Mouse (Mus musculus): ENCODE measurements around the gene Tspan9. TPM values are rescaled to one million over a fixed set of nuclear protein-coding genes. Genes with fewer than 3 reads are reported as not detected.

The Tspan9 gene
- polyA plus RNA-seq, 1 experiment from 2014 or later, result 134 TPM

DNA sequence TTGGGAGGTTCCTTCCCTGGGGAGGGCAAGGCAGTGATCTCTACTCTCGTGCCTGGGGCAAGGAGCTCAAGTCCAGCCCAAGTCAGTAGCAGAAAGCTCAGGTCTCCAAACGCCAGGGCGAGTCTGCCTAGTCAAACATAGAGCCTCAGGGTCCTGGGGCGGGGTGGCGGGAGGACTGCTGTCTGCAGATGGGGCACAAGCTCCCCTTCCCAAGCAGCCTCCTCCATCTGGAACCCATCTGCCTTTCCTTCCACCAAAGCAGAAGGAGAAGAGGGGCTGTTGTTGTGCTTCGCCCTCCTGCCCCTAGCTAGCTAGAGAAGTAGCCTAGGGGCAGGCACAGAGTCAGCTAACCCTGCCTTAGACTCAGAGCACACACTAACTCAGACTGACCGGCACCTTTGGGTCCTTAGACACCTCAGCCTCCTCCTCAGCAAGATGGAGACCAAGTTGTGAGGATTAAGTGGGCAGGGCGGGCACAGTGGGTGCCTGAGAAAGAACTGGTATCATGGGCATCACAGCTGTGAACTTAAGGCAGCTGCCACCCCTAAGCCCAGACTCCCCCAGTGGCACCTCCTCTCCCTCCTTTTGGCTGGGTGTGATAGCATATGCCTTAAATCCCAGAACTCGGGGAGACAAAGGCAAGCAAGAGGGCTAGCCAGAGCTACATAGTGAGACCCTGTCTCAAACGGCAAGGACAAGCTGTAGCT lies 26.4 kb downstream of the Tspan9 start:
- Histone ChIP-seq H3K9me3 (replicated peaks) (no peaks in the 10 kb centered on the region), H3K9ac (no peak overlapping the region), H3K4me1 (replicated peaks) (peaks cover 43% of the 10 kb centered on the region), H3K4me2 (no peak overlapping the region), H3K27me3 (no peaks in the 10 kb centered on the region), H3K36me3 (0 out of 2 replicates have a peak, but pooled peaks cover 3% of the 10 kb centered on the region), H3K27ac (no peak overlapping the region), H3K4me3 (no peak overlapping the region)
- WGBS, result 72% methylated on average over 10 of the region's 10 CpGs
- no peak for ATAC-seq (replicated peaks; ENCODE audit: insufficient number of reproducible peaks, insufficient read depth, low FRiP score, low read depth)

GRCm38 (mm10) chr6:128116344-128116743 lies 27.1 kb downstream of the Tspan9 start:
- ATAC-seq (replicated peaks; ENCODE audit: insufficient number of reproducible peaks, insufficient read depth, low FRiP score, low read depth), result no peak
- no peaks in the 10 kb centered on the region for H3K9me3 ChIP-seq (replicated peaks)
- no peak overlapping the region for H3K4me2 ChIP-seq
- no peaks in the 10 kb centered on the region for H3K27me3 ChIP-seq
- H3K4me3 ChIP-seq, result no peak overlapping the region
- H3K27ac ChIP-seq, result no peak overlapping the region
- 68% methylated on average over 2 of the region's 2 CpGs for WGBS
- peaks cover 43% of the 10 kb centered on the region for H3K4me1 ChIP-seq (replicated peaks)
- 0 out of 2 replicates have a peak, but pooled peaks cover 3% of the 10 kb centered on the region for H3K36me3 ChIP-seq
- no peak overlapping the region for H3K9ac ChIP-seq

DNA sequence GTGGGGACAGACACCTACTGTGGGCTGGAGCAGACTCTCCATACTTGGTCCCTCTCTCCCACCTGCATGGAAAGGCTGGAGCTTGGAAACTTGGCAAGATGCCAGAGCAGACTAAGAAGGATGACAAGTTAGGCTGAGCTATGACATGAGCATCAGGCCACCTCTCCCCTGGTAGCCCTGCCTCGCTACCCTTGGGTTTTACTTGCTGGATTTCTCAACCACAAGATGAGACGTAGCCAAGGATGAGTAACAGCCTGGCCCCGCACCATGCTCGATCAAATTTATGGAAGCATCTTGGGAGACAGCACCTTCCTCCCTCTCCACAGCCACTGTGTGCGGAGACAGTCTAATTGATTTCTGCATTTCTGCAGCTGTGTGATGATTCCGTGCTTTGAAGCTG lies 28.3 kb downstream of the Tspan9 start:
- H3K9ac ChIP-seq, result no peak overlapping the region
- H3K27ac ChIP-seq, result no peak overlapping the region
- peaks cover 32% of the 10 kb centered on the region for H3K4me1 ChIP-seq (replicated peaks)
- WGBS, result 80% methylated on average over 6 of the region's 6 CpGs
- no peaks in the 10 kb centered on the region for H3K27me3 ChIP-seq
- H3K36me3 ChIP-seq, result 0 out of 2 replicates have a peak, but pooled peaks cover 3% of the 10 kb centered on the region
- no peak overlapping the region for H3K4me3 ChIP-seq
- ATAC-seq (replicated peaks; ENCODE audit: insufficient number of reproducible peaks, insufficient read depth, low FRiP score, low read depth), result no peak
- H3K4me2 ChIP-seq, result no peak overlapping the region
- H3K9me3 ChIP-seq (replicated peaks), result no peaks in the 10 kb centered on the region

DNA sequence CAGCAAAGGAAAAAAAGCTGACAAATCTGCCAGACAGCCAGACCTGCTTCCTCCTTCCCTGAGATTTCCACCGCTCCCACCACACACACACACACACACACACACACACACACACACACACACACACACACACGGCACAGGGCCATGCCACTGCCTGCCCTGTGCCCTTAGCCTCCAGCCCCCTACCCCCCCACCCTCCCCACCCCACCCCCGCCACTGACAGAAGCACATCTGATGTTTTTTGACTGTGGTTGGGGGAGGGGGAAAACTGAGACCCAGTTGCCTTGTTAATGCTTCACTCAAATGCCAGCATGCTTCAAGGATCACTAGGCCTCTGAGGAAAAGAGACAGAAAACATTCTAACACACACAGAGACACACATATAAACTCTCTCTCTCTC lies 30.8 kb downstream of the Tspan9 start:
- Histone ChIP-seq H3K27ac (no peak overlapping the region), H3K36me3 (0 out of 2 replicates have a peak, but pooled peaks cover 3% of the 10 kb centered on the region), H3K9me3 (replicated peaks) (no peaks in the 10 kb centered on the region), H3K4me1 (replicated peaks) (peaks cover 44% of the 10 kb centered on the region), H3K27me3 (no peaks in the 10 kb centered on the region), H3K9ac (no peak overlapping the region), H3K4me3 (no peak overlapping the region), H3K4me2 (no peak overlapping the region)
- 43% methylated on average over 3 of the region's 3 CpGs for WGBS
- ATAC-seq (replicated peaks; ENCODE audit: insufficient number of reproducible peaks, insufficient read depth, low FRiP score, low read depth), result no peak

DNA sequence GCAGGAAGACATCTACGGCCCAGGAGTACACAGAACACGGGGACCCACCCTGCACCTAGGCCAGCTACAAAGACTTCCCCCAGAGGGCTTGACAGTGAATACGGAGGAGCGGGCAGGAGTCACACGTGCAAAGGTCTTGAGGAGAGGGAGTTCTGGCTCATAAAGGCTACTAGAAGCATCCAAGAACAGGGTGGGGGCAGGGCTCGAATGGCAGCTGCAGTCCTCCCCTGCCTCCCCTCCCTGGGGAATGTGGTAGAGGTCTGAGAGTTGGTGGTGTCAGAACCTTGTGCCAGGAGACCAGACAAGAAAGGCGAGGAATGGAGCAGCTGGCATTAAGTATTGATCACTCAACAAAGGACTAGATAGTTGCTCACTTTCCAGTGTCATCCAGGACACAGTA lies 31.6 kb downstream of the Tspan9 start:
- no peaks in the 10 kb centered on the region for H3K9me3 ChIP-seq (replicated peaks)
- 56% methylated on average over 7 of the region's 7 CpGs for WGBS
- H3K27me3 ChIP-seq, result no peaks in the 10 kb centered on the region
- H3K4me3 ChIP-seq, result no peak overlapping the region
- ATAC-seq (replicated peaks; ENCODE audit: insufficient number of reproducible peaks, insufficient read depth, low FRiP score, low read depth), result no peak
- 0 out of 2 replicates have a peak, but pooled peaks cover 3% of the 10 kb centered on the region for H3K36me3 ChIP-seq
- no peak overlapping the region for H3K4me2 ChIP-seq
- H3K4me1 ChIP-seq (replicated peaks), result peaks cover 50% of the 10 kb centered on the region
- peak overlapping the region; percentile 17; the same call in 1 of the 2 replicates for H3K9ac ChIP-seq
- H3K27ac ChIP-seq, result no peak overlapping the region

GRCm38 (mm10) chr6:128108324-128109035 lies 34.9 kb downstream of the Tspan9 start:
- ATAC-seq (replicated peaks; ENCODE audit: insufficient number of reproducible peaks, insufficient read depth, low FRiP score, low read depth), result no peak
- Histone ChIP-seq H3K27ac (peak overlapping the region; percentile 32; the same call in 1 of the 2 replicates), H3K4me3 (no peak overlapping the region), H3K4me2 (no peak overlapping the region), H3K36me3 (no peaks in the 10 kb centered on the region), H3K27me3 (no peaks in the 10 kb centered on the region), H3K9me3 (replicated peaks) (no peaks in the 10 kb centered on the region), H3K4me1 (replicated peaks) (peaks cover 71% of the 10 kb centered on the region), H3K9ac (no peak overlapping the region)
- WGBS, result 62% methylated on average over 7 of the region's 7 CpGs

- ATAC-seq (replicated peaks; ENCODE audit: insufficient number of reproducible peaks, insufficient read depth, low FRiP score, low read depth), result no peak
- no peaks in the 10 kb centered on the region for H3K36me3 ChIP-seq
- H3K9me3 ChIP-seq (replicated peaks), result no peaks in the 10 kb centered on the region
- H3K4me2 ChIP-seq, result no peak overlapping the region
- WGBS, result 70% methylated on average over 8 of the region's 8 CpGs
- no peak overlapping the region for H3K9ac ChIP-seq
- peaks cover 70% of the 10 kb centered on the region for H3K4me1 ChIP-seq (replicated peaks)
- H3K27ac ChIP-seq, result 0 out of 2 replicates have a peak overlapping the region, but pooled peaks have one; percentile 32
- no peaks in the 10 kb centered on the region for H3K27me3 ChIP-seq
- no peak overlapping the region for H3K4me3 ChIP-seq
These were observed 35.7 kb downstream of the Tspan9 start for GRCm38 (mm10) chr6:128107698-128108097.

DNA sequence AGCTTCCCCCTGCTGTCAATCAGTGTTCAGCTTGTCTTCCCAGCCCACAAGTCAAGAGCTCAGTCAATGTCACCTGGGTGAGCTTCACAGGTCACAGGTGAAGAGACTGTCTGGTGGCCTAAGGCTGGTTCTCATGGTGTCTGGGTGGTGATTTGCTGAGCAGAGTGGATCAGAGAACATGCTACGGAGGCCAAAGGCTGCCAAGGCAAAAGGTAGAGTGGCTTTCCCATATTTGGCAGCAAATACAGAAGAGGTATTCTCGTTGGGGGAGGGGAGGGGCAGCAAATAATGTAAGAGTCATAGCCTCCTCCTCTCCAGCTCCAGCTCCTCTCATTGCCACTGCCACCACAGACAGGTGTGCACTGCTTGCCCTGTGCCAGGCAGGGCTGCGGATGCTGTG lies 37.2 kb downstream of the Tspan9 start:
- peak overlapping the region; percentile 59 for H3K27ac ChIP-seq
- no peak for ATAC-seq (replicated peaks; ENCODE audit: insufficient number of reproducible peaks, insufficient read depth, low FRiP score, low read depth)
- no peak overlapping the region for H3K4me3 ChIP-seq
- no peak overlapping the region for H3K4me2 ChIP-seq
- peaks cover 66% of the 10 kb centered on the region for H3K4me1 ChIP-seq (replicated peaks)
- H3K36me3 ChIP-seq, result no peaks in the 10 kb centered on the region
- WGBS, result 50% methylated on average over 3 of the region's 3 CpGs
- H3K9ac ChIP-seq, result peak overlapping the region; percentile 28; the same call in 1 of the 2 replicates
- no peaks in the 10 kb centered on the region for H3K27me3 ChIP-seq
- H3K9me3 ChIP-seq (replicated peaks), result no peaks in the 10 kb centered on the region

DNA sequence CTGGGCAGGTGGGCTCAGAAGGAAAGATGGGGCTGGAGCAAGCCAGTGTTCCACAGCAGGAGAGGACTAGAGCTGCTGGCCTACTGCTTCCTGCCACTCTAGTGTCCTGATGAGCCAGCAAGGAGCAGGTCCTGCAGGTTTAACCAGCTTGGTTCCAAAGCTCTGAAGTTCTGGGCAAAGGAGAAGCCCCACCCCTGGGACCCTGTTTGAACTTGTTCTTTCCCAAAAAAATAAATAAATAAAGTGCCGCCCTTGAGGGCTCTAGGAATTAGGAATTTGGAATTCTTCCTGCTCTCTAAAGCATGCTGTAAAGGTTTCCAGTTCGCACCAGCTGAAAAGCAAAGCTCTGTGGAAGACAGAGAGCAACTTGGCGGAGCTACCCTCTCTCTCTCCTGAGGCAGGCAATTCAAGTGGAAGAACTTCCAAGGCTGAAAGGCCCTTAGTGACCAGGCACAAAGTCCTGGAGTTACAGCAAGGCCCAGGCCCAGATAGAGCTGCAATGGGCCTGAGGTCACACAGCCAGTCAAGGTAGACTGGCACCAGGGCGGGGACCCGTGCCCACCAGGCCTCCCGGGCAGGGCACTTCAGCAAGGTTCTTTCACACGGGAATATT lies 38.6 kb downstream of the Tspan9 start:
- no peak for ATAC-seq (replicated peaks; ENCODE audit: insufficient number of reproducible peaks, insufficient read depth, low FRiP score, low read depth)
- Histone ChIP-seq H3K27ac (peak overlapping the region; percentile 41), H3K4me1 (replicated peaks) (peaks cover 67% of the 10 kb centered on the region), H3K9me3 (replicated peaks) (no peaks in the 10 kb centered on the region), H3K27me3 (no peaks in the 10 kb centered on the region), H3K36me3 (no peaks in the 10 kb centered on the region), H3K4me3 (no peak overlapping the region), H3K4me2 (no peak overlapping the region), H3K9ac (no peak overlapping the region)
- 66% methylated on average over 7 of the region's 7 CpGs for WGBS

- peaks cover 76% of the 10 kb centered on the region for H3K4me1 ChIP-seq (replicated peaks)
- no peaks in the 10 kb centered on the region for H3K27me3 ChIP-seq
- no peak overlapping the region for H3K4me3 ChIP-seq
- H3K9me3 ChIP-seq (replicated peaks), result no peaks in the 10 kb centered on the region
- H3K9ac ChIP-seq, result no peak overlapping the region
- H3K4me2 ChIP-seq, result no peak overlapping the region
- ATAC-seq (replicated peaks; ENCODE audit: insufficient number of reproducible peaks, insufficient read depth, low FRiP score, low read depth), result no peak
- no peaks in the 10 kb centered on the region for H3K36me3 ChIP-seq
- H3K27ac ChIP-seq, result peak overlapping the region; percentile 41
- WGBS, result 66% methylated on average over 5 of the region's 5 CpGs
These were observed 39.5 kb downstream of the Tspan9 start for GRCm38 (mm10) chr6:128103874-128104273.

DNA sequence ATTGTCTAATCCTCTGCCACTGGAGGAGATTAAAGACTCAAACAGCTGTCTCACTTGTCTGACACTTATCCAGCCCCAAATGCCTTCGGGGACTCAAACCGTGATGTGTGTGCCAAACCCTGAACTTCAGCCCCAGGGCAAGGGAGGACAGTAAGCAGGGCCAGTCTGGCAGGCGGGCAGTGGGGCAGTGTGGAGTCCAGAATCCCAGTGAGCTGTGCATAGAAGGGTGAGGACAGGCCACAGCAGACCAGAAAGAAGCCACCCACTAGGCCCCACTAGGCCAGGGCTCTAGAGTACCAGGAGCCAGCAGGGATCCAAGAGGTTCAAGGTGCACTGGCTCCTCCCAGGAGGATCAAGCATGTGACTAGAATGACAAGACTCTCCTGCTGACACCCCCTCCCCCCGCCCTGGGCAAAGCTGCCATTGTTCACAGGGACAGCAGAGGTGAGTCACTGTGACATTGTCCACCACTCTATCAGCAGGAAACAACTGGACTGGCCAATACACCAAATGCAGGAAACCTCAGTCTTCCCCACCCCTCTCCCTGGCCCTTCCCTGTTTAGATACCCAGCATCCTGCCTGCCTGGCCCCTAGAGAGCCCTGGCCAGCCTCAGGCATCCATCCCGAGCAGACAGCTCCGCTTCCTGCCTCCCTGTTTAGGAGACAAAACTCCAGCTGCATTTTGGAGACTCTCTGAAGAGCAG lies 40.9 kb downstream of the Tspan9 start:
- Histone ChIP-seq H3K9ac (0 out of 2 replicates have a peak overlapping the region, but pooled peaks have one; percentile 7), H3K4me3 (no peak overlapping the region), H3K36me3 (no peaks in the 10 kb centered on the region), H3K4me1 (replicated peaks) (peaks cover 62% of the 10 kb centered on the region), H3K27ac (peak overlapping the region; percentile 86), H3K9me3 (replicated peaks) (no peaks in the 10 kb centered on the region), H3K27me3 (no peaks in the 10 kb centered on the region), H3K4me2 (no peak overlapping the region)
- WGBS, result 31% methylated on average over 6 of the region's 6 CpGs
- peak; percentile 86 for ATAC-seq (replicated peaks; ENCODE audit: insufficient number of reproducible peaks, insufficient read depth, low FRiP score, low read depth)
